Mouse (Mus musculus) ES-Bruce4 (cell line): ENCODE measurements around the gene Cks2. TPM values are rescaled to one million over a fixed set of nuclear protein-coding genes. Genes with fewer than 3 reads are reported as not detected.

Experiments used
- H3K27ac ChIP-seq: 2 replicates; pipeline ENCODE4 v1.5.1; 2012; ENCODE audit warnings: low read length, inconsistent platforms; ENCODE audit not compliant: insufficient read depth
- H3K27me3 ChIP-seq: 2 replicates; pipeline ENCODE4 v1.6.1; 2012; ENCODE audit warnings: mild to moderate bottlenecking, low read length, inconsistent platforms; ENCODE audit not compliant: control insufficient read depth, poor library complexity, insufficient read depth, severe bottlenecking
- H3K36me3 ChIP-seq: 2 replicates; pipeline ENCODE4 v1.6.1; 2012; ENCODE audit warnings: inconsistent platforms, mild to moderate bottlenecking, low read length, moderate library complexity; ENCODE audit not compliant: control insufficient read depth, poor library complexity, insufficient read depth, severe bottlenecking
- H3K4me1 ChIP-seq: one replicate; pipeline ENCODE4 v1.8.1; 2011; ENCODE audit warnings: low read length; ENCODE audit not compliant: control insufficient read depth, insufficient read depth
- H3K4me3 ChIP-seq: 2 replicates; pipeline ENCODE4 v1.5.1; 2011; ENCODE audit warnings: low read depth, mild to moderate bottlenecking, low read length
- H3K9ac ChIP-seq: 2 replicates; pipeline ENCODE4 v1.6.1; 2012; ENCODE audit warnings: low read depth, mild to moderate bottlenecking, inconsistent platforms; ENCODE audit not compliant: poor library complexity, severe bottlenecking
- H3K9me3 ChIP-seq: replicated peaks from 2 replicates; pipeline ENCODE4 v1.6.1; 2012; ENCODE audit warnings: mild to moderate bottlenecking, low read length, inconsistent platforms; ENCODE audit not compliant: control insufficient read depth, poor library complexity, insufficient read depth, severe bottlenecking
- CTCF ChIP-seq: IDR thresholded peaks from one replicate; pipeline ENCODE4 v1.8.1; 2011; ENCODE audit warnings: low read depth, low read length
- EP300 ChIP-seq: IDR thresholded peaks from 2 replicates; pipeline ENCODE4 v1.6.1; 2011; ENCODE audit warnings: low read depth, low read length; ENCODE audit not compliant: insufficient read depth
- POLR2A ChIP-seq: IDR thresholded peaks from one replicate; pipeline ENCODE4 v1.8.1; 2011; ENCODE audit warnings: low read length; ENCODE audit not compliant: insufficient read depth
- polyA plus RNA-seq: library from polyadenylated mRNA; stranded (reverse); fragments of >200 nt; gene quantifications from 2 replicates; pipeline ENCODE4 v1.2.4, GENCODE M21; 2011; ENCODE audit warnings: low read depth; ENCODE audit not compliant: missing spikeins, insufficient read depth, insufficient read length

The Cks2 gene
- polyA plus RNA-seq, 1 experiment: 423 TPM

DNA sequence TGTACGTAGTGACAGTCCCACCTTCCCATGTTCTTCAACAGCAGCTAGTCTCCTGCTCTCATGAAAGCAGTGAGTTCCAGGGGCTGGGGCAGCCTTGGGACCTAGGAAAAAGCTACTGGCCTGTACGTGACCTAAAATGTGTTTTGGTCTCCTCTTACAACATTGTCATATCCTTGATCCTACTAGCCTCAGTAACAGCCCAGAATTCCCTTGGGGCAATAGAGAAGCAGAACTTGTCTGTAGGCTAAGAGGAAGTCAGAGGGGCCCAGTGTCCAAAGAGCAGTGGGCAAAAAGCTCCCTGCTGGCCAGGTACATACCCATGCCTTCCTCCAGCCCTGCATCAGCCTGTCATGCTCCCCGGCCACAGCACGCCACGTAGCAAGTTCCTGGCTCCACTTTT, 41.9 kb downstream of the Cks2 start:
- TF ChIP-seq EP300 (no peak), POLR2A (no peak), CTCF (no peak)
- Histone ChIP-seq H3K4me1 (no peaks in the 10 kb centered on the region), H3K27me3 (no peaks in the 10 kb centered on the region), H3K9ac (no peak overlapping the region), H3K9me3 (no peaks in the 10 kb centered on the region), H3K4me3 (no peak overlapping the region), H3K36me3 (peaks cover 6% of the 10 kb centered on the region), H3K27ac (no peak overlapping the region)

DNA sequence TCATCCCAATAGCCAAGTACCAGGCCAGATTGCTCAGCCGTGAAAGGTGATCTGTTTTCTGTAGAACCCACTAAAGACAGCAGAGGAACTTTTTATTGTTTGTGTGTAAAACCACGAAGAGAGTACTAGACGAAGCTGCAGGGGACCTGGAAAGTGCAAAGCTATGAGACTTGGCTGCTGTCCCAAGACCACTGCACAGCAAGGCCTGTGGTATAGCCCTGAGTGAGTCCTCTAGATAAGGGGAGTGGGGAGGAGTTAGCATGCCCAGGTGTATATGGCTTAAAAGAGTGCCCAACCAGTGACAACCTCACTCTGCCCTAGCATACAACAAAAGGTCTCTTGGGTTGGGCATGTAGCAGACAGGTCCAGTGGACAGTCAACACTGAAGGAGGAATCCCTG, 43.7 kb downstream of the Cks2 start:
- no peak overlapping the region for H3K4me3 ChIP-seq
- H3K36me3 ChIP-seq: no peaks in the 10 kb centered on the region; the same call in 1 of the 2 replicates
- H3K9ac ChIP-seq: no peak overlapping the region
- no peak overlapping the region for H3K27ac ChIP-seq
- no peaks in the 10 kb centered on the region for H3K4me1 ChIP-seq
- TF ChIP-seq EP300: no peak
- TF ChIP-seq CTCF: no peak
- no peak for TF ChIP-seq POLR2A
- H3K9me3 ChIP-seq: no peaks in the 10 kb centered on the region
- H3K27me3 ChIP-seq: no peaks in the 10 kb centered on the region

DNA sequence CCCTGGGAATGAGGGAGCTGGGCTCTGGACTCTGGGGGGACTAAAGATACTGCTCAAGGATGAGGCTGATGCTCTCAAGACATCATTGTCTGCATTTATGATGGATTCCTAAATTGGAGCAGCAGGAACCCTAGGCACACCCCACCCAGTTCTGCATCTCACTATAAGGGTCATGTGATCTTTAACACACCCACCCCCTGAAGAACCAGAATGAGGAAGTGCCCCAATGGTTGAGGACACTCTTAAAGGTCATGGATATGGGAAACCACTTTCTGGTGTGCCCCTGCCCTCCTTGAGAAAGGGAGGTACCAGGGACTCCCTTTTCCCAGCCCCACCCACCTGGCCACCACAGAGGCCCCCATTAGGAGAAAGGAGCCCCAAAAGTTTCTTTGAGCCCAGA, 51.4 kb downstream of the Cks2 start:
- TF ChIP-seq POLR2A (no peak), CTCF (no peak), EP300 (no peak)
- Histone ChIP-seq H3K27ac (no peak overlapping the region), H3K9ac (no peak overlapping the region), H3K27me3 (no peaks in the 10 kb centered on the region), H3K9me3 (no peaks in the 10 kb centered on the region), H3K36me3 (no peaks in the 10 kb centered on the region), H3K4me3 (no peak overlapping the region), H3K4me1 (no peaks in the 10 kb centered on the region)

DNA sequence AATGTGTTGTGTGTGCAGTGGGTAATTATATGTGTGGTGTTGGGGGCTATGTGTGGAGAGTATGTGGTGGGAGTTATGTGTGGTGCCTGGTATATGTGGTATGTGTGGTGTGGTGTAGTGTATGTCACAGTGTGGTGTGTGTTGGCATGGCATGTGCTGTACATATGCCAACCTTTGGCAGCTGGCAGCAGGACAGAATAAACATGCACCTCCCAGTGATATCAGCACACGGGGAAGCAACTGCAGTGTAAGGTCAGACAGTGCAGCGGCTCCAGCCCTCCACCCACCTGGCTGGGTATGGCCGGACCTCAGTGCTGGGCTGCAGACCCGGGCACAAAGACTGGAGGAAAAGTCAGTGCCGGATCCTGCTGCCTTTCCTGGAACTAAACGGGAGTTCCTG, 52.4 kb downstream of the Cks2 start:
- H3K4me1 ChIP-seq: no peaks in the 10 kb centered on the region
- H3K4me3 ChIP-seq: no peak overlapping the region
- H3K9ac ChIP-seq: no peak overlapping the region
- H3K27me3 ChIP-seq: no peaks in the 10 kb centered on the region
- H3K36me3 ChIP-seq: no peaks in the 10 kb centered on the region
- H3K9me3 ChIP-seq: no peaks in the 10 kb centered on the region
- TF ChIP-seq EP300: no peak
- no peak overlapping the region for H3K27ac ChIP-seq

DNA sequence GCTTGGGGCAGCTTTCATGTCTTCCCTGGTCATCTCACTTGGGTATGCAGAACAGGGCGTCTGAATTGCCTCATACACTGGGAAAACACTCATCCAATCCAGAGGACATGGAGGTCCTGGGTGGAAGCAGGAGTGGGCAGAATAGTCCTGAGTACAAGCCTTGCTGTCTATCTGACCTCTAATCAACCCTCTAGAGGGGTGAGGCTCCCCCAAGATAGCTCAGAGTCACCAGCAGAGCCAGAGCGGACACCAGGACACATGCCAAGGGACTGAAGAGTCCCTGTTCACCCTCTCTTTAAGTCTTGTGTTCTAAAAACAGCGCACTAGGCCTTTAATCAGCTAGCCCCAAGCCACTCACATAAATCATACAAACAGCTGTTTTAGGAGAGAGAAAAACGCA, 52.9 kb downstream of the Cks2 start:
- H3K4me3 ChIP-seq: no peak overlapping the region
- TF ChIP-seq CTCF (no peak), POLR2A (no peak), EP300 (no peak)
- no peak overlapping the region for H3K9ac ChIP-seq
- no peaks in the 10 kb centered on the region for H3K27me3 ChIP-seq
- H3K4me1 ChIP-seq: no peaks in the 10 kb centered on the region
- H3K27ac ChIP-seq: no peak overlapping the region
- H3K36me3 ChIP-seq: 0 out of 2 replicates have a peak, but pooled peaks cover under 1% of the 10 kb centered on the region
- H3K9me3 ChIP-seq: no peaks in the 10 kb centered on the region

DNA sequence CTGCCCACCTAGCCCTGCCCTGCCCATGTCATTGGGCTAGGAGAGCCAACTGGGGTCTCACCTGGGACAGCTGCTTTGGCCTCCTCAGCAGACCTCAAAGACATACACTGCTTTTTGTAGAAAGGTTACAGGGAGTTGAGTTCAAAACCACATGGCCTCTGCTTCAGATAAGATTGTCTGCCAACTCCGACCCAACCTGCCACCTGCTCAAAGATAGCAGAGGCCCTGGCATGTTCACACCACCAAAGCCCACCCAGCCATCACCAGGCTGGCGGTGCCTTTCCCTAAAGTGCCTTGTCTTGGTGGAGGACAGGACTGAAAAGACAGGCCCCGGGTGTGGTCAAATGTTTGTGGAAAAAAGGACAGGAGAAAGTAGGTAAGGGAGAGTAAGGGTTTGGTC, 53.3 kb downstream of the Cks2 start:
- Histone ChIP-seq H3K4me3 (no peak overlapping the region), H3K27me3 (no peaks in the 10 kb centered on the region), H3K9me3 (no peaks in the 10 kb centered on the region), H3K36me3 (peaks cover 5% of the 10 kb centered on the region; the same call in 1 of the 2 replicates), H3K27ac (no peak overlapping the region), H3K4me1 (no peaks in the 10 kb centered on the region), H3K9ac (no peak overlapping the region)
- TF ChIP-seq EP300 (no peak), POLR2A (no peak)

Other genes starting within 250 kb of the Cks2 start
- gene S1pr3, start 236.6 kb upstream of the Cks2 start, polyA plus RNA-seq: 0.88 and 0.97 TPM in 2 replicates
- 0.25 and 0.32 TPM in 2 replicates for gene Shc3, start 75.8 kb upstream of the Cks2 start, polyA plus RNA-seq
- 21.1 and 25.5 TPM in 2 replicates for gene Secisbp2, start 6.5 kb downstream of the Cks2 start, polyA plus RNA-seq
- 22.9 and 24.6 TPM in 2 replicates for gene Sema4d, start 148.5 kb downstream of the Cks2 start, polyA plus RNA-seq
- 6.4 and 9.6 TPM in 2 replicates for gene Gadd45g, start 201.4 kb downstream of the Cks2 start, polyA plus RNA-seq